Mouse (Mus musculus): ENCODE measurements around the gene Gm6993. TPM values are rescaled to one million over a fixed set of nuclear protein-coding genes. Genes with fewer than 3 reads are reported as not detected.

Gene Gm6993
- polyA plus RNA-seq, 1 experiment from 2014 or later: not detected

- H3K27ac ChIP-seq (replicated peaks): 0 out of 2 replicates have a peak overlapping the region, but pooled peaks have one; percentile 40
- H3K9me3 ChIP-seq: no peaks in the 10 kb centered on the region
- WGBS: 54% methylated on average over 6 of the region's 6 CpGs
- no peak overlapping the region for H3K9ac ChIP-seq (replicated peaks)
- no peak overlapping the region for H3K4me3 ChIP-seq
- H3K4me2 ChIP-seq (replicated peaks): no peak overlapping the region
- ATAC-seq (replicated peaks): peak; percentile 49; the same call in 1 of the 2 replicates
- no peaks in the 10 kb centered on the region for H3K36me3 ChIP-seq
- H3K4me1 ChIP-seq: peaks cover 2% of the 10 kb centered on the region; the same call in 1 of the 2 replicates
- no peaks in the 10 kb centered on the region for H3K27me3 ChIP-seq
Measured at GRCm38 (mm10) chr12:31221522-31221921, 19.0 kb upstream of the Gm6993 start.

- Histone ChIP-seq H3K9ac (replicated peaks) (no peak overlapping the region), H3K4me2 (replicated peaks) (no peak overlapping the region), H3K4me1 (peaks cover 2% of the 10 kb centered on the region; the same call in 1 of the 2 replicates), H3K9me3 (no peaks in the 10 kb centered on the region), H3K4me3 (no peak overlapping the region), H3K27me3 (no peaks in the 10 kb centered on the region), H3K36me3 (no peaks in the 10 kb centered on the region), H3K27ac (replicated peaks) (no peak overlapping the region)
- 5% methylated on average over 2 of the region's 2 CpGs for WGBS
- no peak for ATAC-seq (replicated peaks)
Measured at GRCm38 (mm10) chr12:31222282-31222681, 18.3 kb upstream of the Gm6993 start.

GRCm38 (mm10) chr12:31222741-31223140 lies 17.8 kb upstream of the Gm6993 start:
- 7% methylated on average over 3 of the region's 3 CpGs for WGBS
- peaks cover 2% of the 10 kb centered on the region; the same call in 1 of the 2 replicates for H3K4me1 ChIP-seq
- no peaks in the 10 kb centered on the region for H3K36me3 ChIP-seq
- H3K4me2 ChIP-seq (replicated peaks): no peak overlapping the region
- no peak overlapping the region for H3K9ac ChIP-seq (replicated peaks)
- no peaks in the 10 kb centered on the region for H3K9me3 ChIP-seq
- no peak overlapping the region for H3K4me3 ChIP-seq
- H3K27ac ChIP-seq (replicated peaks): no peak overlapping the region
- no peaks in the 10 kb centered on the region for H3K27me3 ChIP-seq
- no peak for ATAC-seq (replicated peaks)

GRCm38 (mm10) chr12:31225451-31225850 lies 15.1 kb upstream of the Gm6993 start:
- Histone ChIP-seq H3K4me2 (replicated peaks) (no peak overlapping the region), H3K9me3 (no peaks in the 10 kb centered on the region), H3K36me3 (no peaks in the 10 kb centered on the region), H3K4me3 (no peak overlapping the region), H3K4me1 (peaks cover 2% of the 10 kb centered on the region; the same call in 1 of the 2 replicates), H3K27ac (replicated peaks) (no peak overlapping the region), H3K27me3 (no peaks in the 10 kb centered on the region), H3K9ac (replicated peaks) (no peak overlapping the region)
- no peak for ATAC-seq (replicated peaks)
- 37% methylated on average over 8 of the region's 8 CpGs for WGBS

GRCm38 (mm10) chr12:31227167-31227566 lies 13.4 kb upstream of the Gm6993 start:
- H3K9me3 ChIP-seq: no peaks in the 10 kb centered on the region
- no peak overlapping the region for H3K4me3 ChIP-seq
- peaks cover 2% of the 10 kb centered on the region; the same call in 1 of the 2 replicates for H3K4me1 ChIP-seq
- no peak overlapping the region for H3K4me2 ChIP-seq (replicated peaks)
- H3K9ac ChIP-seq (replicated peaks): no peak overlapping the region
- no peak overlapping the region for H3K27ac ChIP-seq (replicated peaks)
- WGBS: 89% methylated on average over 3 of the region's 3 CpGs
- no peak for ATAC-seq (replicated peaks)
- no peaks in the 10 kb centered on the region for H3K27me3 ChIP-seq
- H3K36me3 ChIP-seq: no peaks in the 10 kb centered on the region

- Histone ChIP-seq H3K4me3 (no peak overlapping the region), H3K27me3 (no peaks in the 10 kb centered on the region), H3K36me3 (no peaks in the 10 kb centered on the region), H3K9ac (replicated peaks) (no peak overlapping the region), H3K4me2 (replicated peaks) (no peak overlapping the region), H3K4me1 (no peaks in the 10 kb centered on the region), H3K27ac (replicated peaks) (no peak overlapping the region), H3K9me3 (no peaks in the 10 kb centered on the region)
- WGBS: 74% methylated on average over 7 of the region's 7 CpGs
- ATAC-seq (replicated peaks): no peak
Measured at GRCm38 (mm10) chr12:31228878-31229277, 11.7 kb upstream of the Gm6993 start.

GRCm38 (mm10) chr12:31232635-31233034 lies 7.9 kb upstream of the Gm6993 start:
- Histone ChIP-seq H3K36me3 (no peaks in the 10 kb centered on the region), H3K9me3 (no peaks in the 10 kb centered on the region), H3K4me2 (replicated peaks) (no peak overlapping the region), H3K27me3 (no peaks in the 10 kb centered on the region), H3K4me3 (no peak overlapping the region), H3K27ac (replicated peaks) (no peak overlapping the region), H3K9ac (replicated peaks) (no peak overlapping the region), H3K4me1 (no peaks in the 10 kb centered on the region)
- 81% methylated on average over 1 of the region's 1 CpGs for WGBS
- ATAC-seq (replicated peaks): no peak

GRCm38 (mm10) chr12:31235018-31235417 lies 5.6 kb upstream of the Gm6993 start:
- no peaks in the 10 kb centered on the region for H3K4me1 ChIP-seq
- ATAC-seq (replicated peaks): no peak
- no peaks in the 10 kb centered on the region for H3K27me3 ChIP-seq
- no peak overlapping the region for H3K4me3 ChIP-seq
- WGBS: 91% methylated on average over 6 of the region's 6 CpGs
- no peak overlapping the region for H3K4me2 ChIP-seq (replicated peaks)
- no peaks in the 10 kb centered on the region for H3K9me3 ChIP-seq
- no peak overlapping the region for H3K27ac ChIP-seq (replicated peaks)
- no peak overlapping the region for H3K9ac ChIP-seq (replicated peaks)
- H3K36me3 ChIP-seq: no peaks in the 10 kb centered on the region

- no peaks in the 10 kb centered on the region for H3K4me1 ChIP-seq
- H3K36me3 ChIP-seq: no peaks in the 10 kb centered on the region
- no peak overlapping the region for H3K9ac ChIP-seq (replicated peaks)
- H3K9me3 ChIP-seq: no peaks in the 10 kb centered on the region
- no peak overlapping the region for H3K4me3 ChIP-seq
- no peaks in the 10 kb centered on the region for H3K27me3 ChIP-seq
- WGBS: 78% methylated on average over 12 of the region's 12 CpGs
- no peak overlapping the region for H3K4me2 ChIP-seq (replicated peaks)
- no peak for ATAC-seq (replicated peaks)
- no peak overlapping the region for H3K27ac ChIP-seq (replicated peaks)
Measured at GRCm38 (mm10) chr12:31236861-31237595, 3.5 kb upstream of the Gm6993 start.

GRCm38 (mm10) chr12:31239031-31239583 lies 1.5 kb upstream of the Gm6993 start:
- Histone ChIP-seq H3K9me3 (no peaks in the 10 kb centered on the region), H3K27ac (replicated peaks) (no peak overlapping the region), H3K9ac (replicated peaks) (no peak overlapping the region), H3K27me3 (no peaks in the 10 kb centered on the region), H3K36me3 (no peaks in the 10 kb centered on the region), H3K4me1 (no peaks in the 10 kb centered on the region), H3K4me3 (no peak overlapping the region), H3K4me2 (replicated peaks) (no peak overlapping the region)
- ATAC-seq (replicated peaks): no peak
- WGBS: 86% methylated on average over 3 of the region's 3 CpGs

- 76% methylated on average over 4 of the region's 4 CpGs for WGBS
- no peak overlapping the region for H3K9ac ChIP-seq (replicated peaks)
Measured at GRCm38 (mm10) chr12:31239798-31240197, 772 bp upstream of the Gm6993 start.

GRCm38 (mm10) chr12:31241595-31242342 lies 1.2 kb downstream of the Gm6993 start:
- WGBS: 73% methylated on average over 6 of the region's 6 CpGs
- no peak for ATAC-seq (replicated peaks)

More at GRCm38 (mm10) chr12:31239798-31240197, 772 bp upstream of the Gm6993 start:
- Histone ChIP-seq H3K4me2 (replicated peaks) (no peak overlapping the region), H3K9me3 (no peaks in the 10 kb centered on the region), H3K27ac (replicated peaks) (no peak overlapping the region), H3K4me3 (no peak overlapping the region), H3K4me1 (no peaks in the 10 kb centered on the region), H3K36me3 (no peaks in the 10 kb centered on the region), H3K27me3 (no peaks in the 10 kb centered on the region)
- ATAC-seq (replicated peaks): no peak

More at GRCm38 (mm10) chr12:31241595-31242342, 1.2 kb downstream of the Gm6993 start:
- Histone ChIP-seq H3K9ac (replicated peaks) (no peak overlapping the region), H3K4me2 (replicated peaks) (no peak overlapping the region), H3K27ac (replicated peaks) (no peak overlapping the region), H3K4me3 (no peak overlapping the region), H3K27me3 (no peaks in the 10 kb centered on the region), H3K36me3 (no peaks in the 10 kb centered on the region), H3K9me3 (no peaks in the 10 kb centered on the region), H3K4me1 (no peaks in the 10 kb centered on the region)
